In genomic region chr10:11148884-11149741, GRCm38 (mm10) we compare ENCODE assay signal across 8 mouse cellular contexts. TPM values are rescaled to one million over a fixed set of nuclear protein-coding genes. Genes with fewer than 3 reads are reported as not detected.
A peak's percentile ranks its signal among the peaks of the same experiment; 100 is the strongest.
DNase-seq lines count a peak whose midpoint lies in the region; ATAC-seq lines count a peak whose summit lies in the region.

Gene Shprh, plus strand, starts transcription at chr10:11149427.

- peaks cover 4 to 12% of the 10 kb centered on the region in 2 experiments for H3K4me1 ChIP-seq in heart, embryonic 14.5 days (ENCODE audit: control insufficient read depth in 2 of 2, insufficient read depth in 2 of 2, low read length in 2 of 2)
- peaks cover 36% of the 10 kb centered on the region for H3K4me1 ChIP-seq in liver, embryonic 13.5 days (replicated peaks)
- H3K4me1 ChIP-seq in stomach, embryonic 16.5 days (ENCODE audit: control insufficient read depth, insufficient read depth, low read length) = peaks cover 7% of the 10 kb centered on the region; the same call in 1 of the 2 replicates

- H3K4me3 ChIP-seq in heart, embryonic 14.5 days (ENCODE audit: control insufficient read depth in 1 of 2, insufficient read depth in 1 of 2, low read depth in 1 of 2, low read length in 2 of 2) = peak within 1 kb of the TSS; percentile 79 to 89
- H3K4me3 ChIP-seq in liver, embryonic 13.5 days (replicated peaks) = peak within 1 kb of the TSS; percentile 91
- H3K4me3 ChIP-seq in stomach, embryonic 16.5 days (replicated peaks; ENCODE audit: low read length) = peak within 1 kb of the TSS; percentile 99

- H3K9ac ChIP-seq in heart, embryonic 14.5 days (ENCODE audit: low read length) = peak within 1 kb of the TSS; percentile 86
- H3K9ac ChIP-seq in liver, embryonic 13.5 days = peak within 1 kb of the TSS; percentile 89
- H3K9ac ChIP-seq in stomach, embryonic 16.5 days (ENCODE audit: low read length) = peak within 1 kb of the TSS; percentile 96

- H3K27ac ChIP-seq in heart, embryonic 14.5 days (replicated peaks in 1 of 2; ENCODE audit: control insufficient read depth in 1 of 2, insufficient read depth in 1 of 2, low read depth in 2 of 2, low read length in 2 of 2) = peak within 1 kb of the TSS; percentile 50 to 66
- peak within 1 kb of the TSS; percentile 70 for H3K27ac ChIP-seq in liver, embryonic 13.5 days
- peak within 1 kb of the TSS; percentile 87 for H3K27ac ChIP-seq in stomach, embryonic 16.5 days (ENCODE audit: low read length)

- peak; percentile 99 for DNase-seq in c-Kit-negative CD71-positive TER-119-positive erythroid progenitor cells, embryonic 14.5 days (ENCODE audit: low read depth, low spot score)
- peak; percentile 100 for DNase-seq in fibroblast of lung, adult 2 months (ENCODE audit: low read depth)
- DNase-seq in kidney, postnatal 14 days = peak; percentile 99
- peak; percentile 99 for DNase-seq in liver, embryonic 13.5 days
- peak; percentile 95 for DNase-seq in neural tube, embryonic 10.5 days (ENCODE audit: extremely low spot score, low spot score)

- no peaks in the 10 kb centered on the region for H3K27me3 ChIP-seq in heart, embryonic 14.5 days (ENCODE audit: control insufficient read depth, insufficient read depth, low read length)
- no peaks in the 10 kb centered on the region for H3K27me3 ChIP-seq in liver, embryonic 13.5 days
- H3K27me3 ChIP-seq in stomach, embryonic 16.5 days (ENCODE audit: control insufficient read depth, insufficient read depth, low read length) = no peaks in the 10 kb centered on the region

- peak within 1 kb of the TSS; percentile 89 for H3K4me2 ChIP-seq in heart, embryonic 14.5 days (ENCODE audit: low read length)
- H3K4me2 ChIP-seq in liver, embryonic 13.5 days = peak within 1 kb of the TSS; percentile 90
- peak within 1 kb of the TSS; percentile 77 for H3K4me2 ChIP-seq in stomach, embryonic 16.5 days (ENCODE audit: low read depth, low read length)

- peak; percentile 96 for ATAC-seq in CD4-positive, CD25-positive, alpha-beta regulatory T cell, adult 4 months
- ATAC-seq in heart, embryonic 14.5 days (ENCODE audit: insufficient number of reproducible peaks, insufficient read depth, low FRiP score, low read depth) = peak; percentile 100
- ATAC-seq in liver, embryonic 13.5 days (ENCODE audit: low read depth) = peak; percentile 98
- ATAC-seq in stomach, embryonic 16.5 days (ENCODE audit: insufficient read depth, low FRiP score) = peak; percentile 100

- 2% methylated on average over 60 of the region's 60 CpGs for WGBS in heart, embryonic 14.5 days
- WGBS in liver, embryonic 13.5 days (ENCODE audit: insufficient replicate concordance) = 2% methylated on average over 58 of the region's 60 CpGs
- 1% methylated on average over 60 of the region's 60 CpGs for WGBS in stomach, embryonic 16.5 days

- H3K9me3 ChIP-seq in heart, embryonic 14.5 days (ENCODE audit: control insufficient read depth, low read length) = no peaks in the 10 kb centered on the region
- no peaks in the 10 kb centered on the region for H3K9me3 ChIP-seq in liver, embryonic 13.5 days (replicated peaks)
- H3K9me3 ChIP-seq in stomach, embryonic 16.5 days (replicated peaks; ENCODE audit: control insufficient read depth, low read length) = no peaks in the 10 kb centered on the region

- peaks cover 22% of the 10 kb centered on the region for H3K36me3 ChIP-seq in heart, embryonic 14.5 days (ENCODE audit: control insufficient read depth, insufficient read depth, low read length)
- peaks cover 17% of the 10 kb centered on the region for H3K36me3 ChIP-seq in liver, embryonic 13.5 days
- peaks cover 10% of the 10 kb centered on the region; the same call in 1 of the 2 replicates for H3K36me3 ChIP-seq in stomach, embryonic 16.5 days (ENCODE audit: control insufficient read depth, insufficient read depth, low read length)

RNA-seq across cellular contexts. Expression of gene Shprh, which starts in this region (rescaled TPM):
- 10 to 100 TPM; 18.5 to 23.4 TPM for polyA plus RNA-seq in CD4-positive, CD25-positive, alpha-beta regulatory T cell, adult 4 months (2017; shearing (Covaris generic))
- polyA plus RNA-seq in heart, embryonic 14.5 days (2014; fragmentation: Nextera tagmentation; extraction: Ambion mirVana) = 13.9 and 15.6 TPM in 2 replicates
- polyA plus RNA-seq in liver, embryonic 13.5 days (2015; fragmentation: Nextera tagmentation; extraction: Ambion mirVana) = 3.9 and 6.2 TPM in 2 replicates
- polyA plus RNA-seq in stomach, embryonic 16.5 days (2015; fragmentation: Nextera tagmentation; extraction: Ambion mirVana) = 13.8 and 17.3 TPM in 2 replicates

Comparison
In these comparisons a context has a peak if more than half of its experiments do, and no peak if none do; other contexts are left out.
1. Peak in every context shown above with its lines: DNase-seq, ATAC-seq, H3K4me3 ChIP-seq and H3K27ac ChIP-seq.